Mouse (Mus musculus): ENCODE data around the gene Hist1h2ah. TPM values are rescaled to one million over a fixed set of nuclear protein-coding genes. Genes with fewer than 3 reads are reported as not detected.

The Hist1h2ah gene
- polyA plus RNA-seq, 1 experiment = not detected

- 3% methylated on average over 21 of the region's 23 CpGs for WGBS
- Histone ChIP-seq H3K4me1 (ENCODE audit: control insufficient read depth, insufficient read depth, low read length) (no peaks in the 10 kb centered on the region), H3K27me3 (ENCODE audit: control insufficient read depth, insufficient read depth, low read length) (no peaks in the 10 kb centered on the region), H3K4me3 (replicated peaks; ENCODE audit: insufficient read depth, low read depth, low read length) (peak overlapping the region; percentile 37), H3K27ac (ENCODE audit: insufficient read depth, low read length) (no peak overlapping the region)
- DNase-seq = no peak
- TF ChIP-seq CTCF (IDR thresholded peaks at IDR 0.05; ENCODE audit: borderline replicate concordance, insufficient read depth, low read depth, low read length) = no peak
- TF ChIP-seq POLR2A (IDR thresholded peaks at IDR 0.05; ENCODE audit: borderline replicate concordance, insufficient read depth, low read length) = no peak
These were observed 985 bp upstream of the Hist1h2ah start for GRCm38 (mm10) chr13:22036149-22036956.

DNA sequence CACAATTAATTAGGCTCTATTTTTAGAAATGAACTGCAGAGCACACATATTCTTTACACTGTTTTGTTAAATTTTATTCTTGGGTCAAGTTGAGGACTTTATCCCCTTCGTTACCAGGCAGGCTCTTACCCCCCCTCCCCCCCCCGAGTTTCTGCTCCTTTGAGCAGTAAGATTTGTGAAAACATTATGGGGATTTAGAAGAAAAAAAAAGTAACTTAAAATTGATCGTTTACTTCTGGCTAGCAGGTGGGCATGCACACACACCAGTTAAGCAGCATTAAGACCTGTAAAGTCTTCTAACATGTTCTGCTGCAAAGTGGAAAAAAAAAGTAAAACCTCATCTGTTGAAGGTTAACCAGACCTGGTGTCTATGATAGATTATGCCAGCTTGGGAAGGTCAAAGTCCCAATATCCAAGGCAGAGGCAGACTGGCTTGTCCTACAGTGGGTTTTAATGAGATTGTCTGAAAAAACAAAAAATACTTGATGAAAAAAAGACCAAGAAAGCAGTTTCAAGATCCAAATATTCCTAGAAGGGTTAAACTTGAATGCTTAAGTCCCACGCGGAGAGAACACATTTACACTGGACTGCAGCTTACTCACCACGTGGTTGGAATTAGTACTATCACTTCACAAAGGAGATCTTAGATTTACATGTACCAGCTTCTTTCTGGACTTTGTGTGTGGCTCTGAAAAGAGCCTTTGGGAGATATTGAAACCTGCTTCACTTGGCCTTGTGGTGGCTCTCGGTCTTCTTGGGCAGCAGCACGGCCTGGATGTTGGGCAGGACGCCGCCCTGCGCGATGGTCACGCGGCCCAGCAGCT, 713 bp downstream of the Hist1h2ah start:
- WGBS = under 1% methylated on average over 14 of the region's 14 CpGs
- no peak overlapping the region for H3K27ac ChIP-seq (ENCODE audit: insufficient read depth, low read length)
- DNase-seq = no peak
- H3K4me3 ChIP-seq (replicated peaks; ENCODE audit: insufficient read depth, low read depth, low read length) = no peak overlapping the region
- TF ChIP-seq POLR2A (IDR thresholded peaks at IDR 0.05; ENCODE audit: borderline replicate concordance, insufficient read depth, low read length) = no peak
- no peak for TF ChIP-seq CTCF (IDR thresholded peaks at IDR 0.05; ENCODE audit: borderline replicate concordance, insufficient read depth, low read depth, low read length)
- no peaks in the 10 kb centered on the region for H3K27me3 ChIP-seq (ENCODE audit: control insufficient read depth, insufficient read depth, low read length)
- no peaks in the 10 kb centered on the region for H3K4me1 ChIP-seq (ENCODE audit: control insufficient read depth, insufficient read depth, low read length)

DNA sequence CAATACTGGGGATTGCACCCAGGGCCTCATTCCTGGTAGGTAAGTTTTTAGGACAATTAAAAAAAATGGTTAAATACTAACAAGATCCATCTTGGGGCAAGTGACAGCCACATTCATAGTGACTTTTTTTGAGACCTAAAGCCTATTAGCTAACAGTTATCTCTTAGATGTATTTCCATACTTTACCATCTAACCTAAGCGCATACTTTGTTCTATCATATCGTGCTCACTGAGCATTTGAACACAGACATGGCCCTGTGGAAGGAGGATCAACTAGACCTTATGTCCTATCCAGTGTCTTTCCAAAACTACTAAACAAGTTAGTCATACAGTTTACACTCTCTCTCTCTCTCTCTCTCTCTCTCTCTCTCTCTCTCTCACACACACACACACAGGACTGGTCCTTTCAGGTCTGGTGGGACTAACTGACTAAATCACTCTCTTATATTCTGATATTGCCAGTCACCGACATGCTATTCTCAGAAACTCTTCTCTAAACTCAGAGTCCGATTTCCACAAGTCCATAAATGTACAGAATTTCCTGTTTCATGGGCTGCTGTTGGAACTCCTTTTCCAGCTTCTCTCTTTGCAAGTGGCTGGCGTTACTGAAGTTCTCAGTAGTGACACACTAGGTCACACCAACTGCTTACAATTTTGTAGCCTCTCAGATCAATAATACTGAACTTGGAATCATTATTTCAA, 1.5 kb downstream of the Hist1h2ah start:
- DNase-seq = no peak
- Histone ChIP-seq H3K27me3 (ENCODE audit: control insufficient read depth, insufficient read depth, low read length) (no peaks in the 10 kb centered on the region), H3K27ac (ENCODE audit: insufficient read depth, low read length) (no peak overlapping the region), H3K4me1 (ENCODE audit: control insufficient read depth, insufficient read depth, low read length) (no peaks in the 10 kb centered on the region), H3K4me3 (replicated peaks; ENCODE audit: insufficient read depth, low read depth, low read length) (no peak overlapping the region)
- TF ChIP-seq CTCF (IDR thresholded peaks at IDR 0.05; ENCODE audit: borderline replicate concordance, insufficient read depth, low read depth, low read length) (no peak), POLR2A (IDR thresholded peaks at IDR 0.05; ENCODE audit: borderline replicate concordance, insufficient read depth, low read length) (no peak)
- WGBS = 49% methylated on average over 5 of the region's 5 CpGs

- H3K4me1 ChIP-seq (ENCODE audit: control insufficient read depth, insufficient read depth, low read length) = no peaks in the 10 kb centered on the region
- no peak overlapping the region for H3K27ac ChIP-seq (ENCODE audit: insufficient read depth, low read length)
- 4% methylated on average over 4 of the region's 4 CpGs for WGBS
- no peak overlapping the region for H3K4me3 ChIP-seq (replicated peaks; ENCODE audit: insufficient read depth, low read depth, low read length)
- TF ChIP-seq CTCF (IDR thresholded peaks at IDR 0.05; ENCODE audit: borderline replicate concordance, insufficient read depth, low read depth, low read length) (peak; percentile 24; the same call in 1 of the 2 replicates), POLR2A (IDR thresholded peaks at IDR 0.05; ENCODE audit: borderline replicate concordance, insufficient read depth, low read length) (no peak)
- no peaks in the 10 kb centered on the region for H3K27me3 ChIP-seq (ENCODE audit: control insufficient read depth, insufficient read depth, low read length)
- no peak for DNase-seq
These were observed 4.9 kb downstream of the Hist1h2ah start for GRCm38 (mm10) chr13:22030493-22030892.

- no peak overlapping the region for H3K27ac ChIP-seq (ENCODE audit: insufficient read depth, low read length)
- no peaks in the 10 kb centered on the region for H3K27me3 ChIP-seq (ENCODE audit: control insufficient read depth, insufficient read depth, low read length)
- TF ChIP-seq CTCF (IDR thresholded peaks at IDR 0.05; ENCODE audit: borderline replicate concordance, insufficient read depth, low read depth, low read length) (no peak), POLR2A (IDR thresholded peaks at IDR 0.05; ENCODE audit: borderline replicate concordance, insufficient read depth, low read length) (no peak)
- H3K4me3 ChIP-seq (replicated peaks; ENCODE audit: insufficient read depth, low read depth, low read length) = no peak overlapping the region
- 55% methylated on average over 8 of the region's 8 CpGs for WGBS
- DNase-seq = no peak
- no peaks in the 10 kb centered on the region for H3K4me1 ChIP-seq (ENCODE audit: control insufficient read depth, insufficient read depth, low read length)
These were observed 5.4 kb downstream of the Hist1h2ah start for GRCm38 (mm10) chr13:22029928-22030327.

DNA sequence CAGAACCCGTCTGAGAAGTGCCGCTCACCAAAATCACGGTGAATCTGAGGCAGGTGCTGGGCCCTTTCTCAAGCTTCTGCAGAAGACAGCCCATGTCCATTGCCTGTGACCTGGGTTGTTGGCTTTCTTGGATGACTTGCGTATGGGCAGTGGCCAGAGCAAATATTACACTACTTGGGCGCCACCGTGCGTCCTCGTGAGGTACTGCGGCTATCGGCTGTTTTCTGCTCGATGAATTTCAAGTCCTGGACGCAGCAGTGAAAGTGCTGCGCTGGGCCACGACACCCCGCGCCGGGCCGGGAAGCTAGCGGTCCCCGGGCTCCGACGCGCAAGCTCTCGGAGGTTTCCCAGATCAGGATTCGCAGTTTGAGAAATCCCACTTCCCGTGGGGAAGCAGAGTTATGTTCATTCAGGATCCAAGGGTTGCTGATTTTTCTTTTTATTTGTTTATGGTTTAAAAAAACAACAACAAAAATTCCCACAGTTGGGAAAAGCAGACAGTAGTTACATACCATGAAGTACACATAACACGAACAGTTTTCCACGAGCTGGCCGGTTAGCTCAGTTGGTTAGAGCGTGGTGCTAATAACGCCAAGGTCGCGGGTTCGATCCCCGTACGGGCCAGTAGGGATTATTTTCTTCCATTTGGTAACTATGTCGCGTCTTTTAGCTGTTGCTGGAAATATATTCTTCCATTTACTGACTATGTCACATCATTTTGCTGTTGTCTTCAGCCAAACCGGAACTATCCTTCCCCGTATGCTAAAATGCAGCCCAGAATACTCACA, 6.5 kb downstream of the Hist1h2ah start:
- no peaks in the 10 kb centered on the region for H3K4me1 ChIP-seq (ENCODE audit: control insufficient read depth, insufficient read depth, low read length)
- TF ChIP-seq CTCF (IDR thresholded peaks at IDR 0.05; ENCODE audit: borderline replicate concordance, insufficient read depth, low read depth, low read length) (peak; percentile 95), POLR2A (IDR thresholded peaks at IDR 0.05; ENCODE audit: borderline replicate concordance, insufficient read depth, low read length) (no peak)
- peak overlapping the region; percentile 68 for H3K4me3 ChIP-seq (replicated peaks; ENCODE audit: insufficient read depth, low read depth, low read length)
- no peak overlapping the region for H3K27ac ChIP-seq (ENCODE audit: insufficient read depth, low read length)
- 2% methylated on average over 40 of the region's 40 CpGs for WGBS
- no peaks in the 10 kb centered on the region for H3K27me3 ChIP-seq (ENCODE audit: control insufficient read depth, insufficient read depth, low read length)
- DNase-seq = peak; percentile 92 to 97

Measured in cerebellum, adult 2 months (tissue).